Comparison of ENCODE assay signal across 24 mouse cellular contexts in genomic region chr1:22931147-22931896, GRCm38 (mm10).
DNase-seq lines count a peak whose midpoint lies in the region; ATAC-seq lines count a peak whose summit lies in the region.
"Had no signal": no experiment of that assay in that cellular context is flagged by ENCODE, and none has a peak within 500 bp of the region (broad histone marks: within the 10 kb centered on the region; RNA-seq: fewer than 3 reads in every experiment).

No protein-coding gene starts in this region.

- H3K36me3 ChIP-seq in heart, embryonic 14.5 days (ENCODE audit: control insufficient read depth, insufficient read depth, low read length) = no peaks in the 10 kb centered on the region
- H3K36me3 ChIP-seq: embryonic facial prominence, embryonic 12.5 days; hindbrain, embryonic 13.5 days; intestine, embryonic 15.5 days; limb, embryonic 12.5 days; liver, embryonic 12.5 days; stomach, embryonic 15.5 days had no signal

- peak overlapping the region in 1 of 2 experiments; percentile 45; a peak in 2 of 4 replicates for H3K27ac ChIP-seq in heart, embryonic 14.5 days (replicated peaks in 1 of 2; ENCODE audit: control insufficient read depth in 1 of 2, insufficient read depth in 1 of 2, low read depth in 2 of 2, low read length in 2 of 2)
- H3K27ac ChIP-seq: embryonic facial prominence, embryonic 12.5 days; hindbrain, embryonic 13.5 days; intestine, embryonic 15.5 days; limb, embryonic 12.5 days; liver, embryonic 12.5 days; stomach, embryonic 15.5 days had no signal

- H3K27me3 ChIP-seq in heart, embryonic 14.5 days (ENCODE audit: control insufficient read depth, insufficient read depth, low read length) = no peaks in the 10 kb centered on the region
- H3K27me3 ChIP-seq: embryonic facial prominence, embryonic 12.5 days; hindbrain, embryonic 13.5 days; intestine, embryonic 15.5 days; limb, embryonic 12.5 days; liver, embryonic 12.5 days; stomach, embryonic 15.5 days had no signal

- DNase-seq in cerebellum, postnatal 4 days (ENCODE audit: low spot score in 2 of 2) = no peak
- DNase-seq in heart, postnatal 25 days (ENCODE audit: low spot score) = no peak
- peak; percentile 98 for DNase-seq in brain, adult 2 months (ENCODE audit: low read depth, low spot score)
- DNase-seq in cerebellum, adult 9-11 months = peak; percentile 95
- DNase-seq in kidney, postnatal 36 days = no peak
- no peak for DNase-seq in urinary bladder, postnatal 14 days (ENCODE audit: low spot score)
- DNase-seq: adrenal gland, postnatal 14 days; gastrocnemius, postnatal 25 days; kidney, postnatal 4 days; lung, adult 2 months; retina, postnatal 1 day; thymus, adult 18-20 months had no signal

- 9% methylated on average over 6 of the region's 6 CpGs for WGBS in heart, embryonic 14.5 days

- peak overlapping the region; percentile 25 for H3K4me2 ChIP-seq in heart, embryonic 14.5 days (ENCODE audit: low read length)
- H3K4me2 ChIP-seq: embryonic facial prominence, embryonic 12.5 days; hindbrain, embryonic 13.5 days; intestine, embryonic 15.5 days; limb, embryonic 12.5 days; liver, embryonic 12.5 days; stomach, embryonic 15.5 days had no signal

- H3K9ac ChIP-seq in heart, embryonic 14.5 days (ENCODE audit: low read length) = no peak overlapping the region
- H3K9ac ChIP-seq: embryonic facial prominence, embryonic 12.5 days; hindbrain, embryonic 13.5 days; intestine, embryonic 15.5 days; limb, embryonic 12.5 days; liver, embryonic 12.5 days; stomach, embryonic 15.5 days had no signal

- peak; percentile 99 for ATAC-seq in cerebellum, adult (ENCODE audit: insufficient number of reproducible peaks, low FRiP score, low TSS enrichment)
- ATAC-seq in heart, embryonic 14.5 days (ENCODE audit: insufficient number of reproducible peaks, insufficient read depth, low FRiP score, low read depth) = 0 out of 2 replicates have a peak, but pooled peaks have one; percentile 39
- ATAC-seq: activated CD4-positive, CD25-positive, alpha-beta regulatory T cell, adult 4 months; forebrain, embryonic 14.5 days; intestine, embryonic 15.5 days; liver, embryonic 12.5 days; Patski had no signal

- peaks cover 0 to 10% of the 10 kb centered on the region in 2 experiments; a peak in 2 of 4 replicates for H3K4me1 ChIP-seq in heart, embryonic 14.5 days (ENCODE audit: control insufficient read depth in 2 of 2, insufficient read depth in 2 of 2, low read length in 2 of 2)
- H3K4me1 ChIP-seq: embryonic facial prominence, embryonic 12.5 days; hindbrain, embryonic 13.5 days; intestine, embryonic 15.5 days; limb, embryonic 12.5 days; liver, embryonic 12.5 days; stomach, embryonic 15.5 days had no signal

- no peaks in the 10 kb centered on the region for H3K9me3 ChIP-seq in heart, embryonic 14.5 days (ENCODE audit: control insufficient read depth, low read length)
- H3K9me3 ChIP-seq: embryonic facial prominence, embryonic 12.5 days; hindbrain, embryonic 13.5 days; intestine, embryonic 15.5 days; limb, embryonic 12.5 days; liver, embryonic 12.5 days; stomach, embryonic 15.5 days had no signal

- intact Hi-C loops in heart, postnatal 25 days (cut with DNase I) = no loop called here

- H3K4me3 ChIP-seq in heart, embryonic 14.5 days (ENCODE audit: control insufficient read depth in 1 of 2, insufficient read depth in 1 of 2, low read depth in 1 of 2, low read length in 2 of 2) = no peak overlapping the region
- H3K4me3 ChIP-seq: embryonic facial prominence, embryonic 12.5 days; erythroblast, embryonic 14.5 days; hindbrain, embryonic 13.5 days; intestine, embryonic 15.5 days; limb, embryonic 12.5 days; liver, embryonic 12.5 days; stomach, embryonic 15.5 days had no signal

Comparison
In these comparisons a context has a peak if more than half of its experiments do, and no peak if none do; other contexts are left out.
1. DNase-seq: peak in brain, adult 2 months (single experiment) and cerebellum, adult 9-11 months (single experiment); none in cerebellum, postnatal 4 days (0 of 2), heart, postnatal 25 days (single experiment), kidney, postnatal 36 days (0 of 2) and urinary bladder, postnatal 14 days (single experiment).